Mouse (Mus musculus) hindbrain, embryonic 11.5 days (tissue): Measurements from ENCODE around the gene Soat2. TPM values are rescaled to one million over a fixed set of nuclear protein-coding genes. Genes with fewer than 3 reads are reported as not detected.

Source experiments
- ATAC-seq: fragments of 200-750 bp; cut with Nextera tagmentation; 2 replicates; pipeline ENCODE4 v1.8.0; 2017; ENCODE audit warnings: mild to moderate bottlenecking, moderate TSS enrichment, moderate library complexity; ENCODE audit not compliant: low FRiP score
- DNase-seq: peaks from one replicate; pipeline ENCODE4 v3.0.0-alpha.2; 2015; ENCODE audit warnings: low spot score
- H3K27ac ChIP-seq: fragments of 300-500 bp; sonication (generic); 2 replicates; pipeline ENCODE4 v1.5.1; 2014; ENCODE audit warnings: mild to moderate bottlenecking, low read depth, low read length
- H3K27me3 ChIP-seq: fragments of 300-500 bp; sonication (generic); 2 replicates; pipeline ENCODE4 v1.6.1; 2014; ENCODE audit warnings: mild to moderate bottlenecking, low read length, moderate library complexity, mixed read lengths; ENCODE audit not compliant: control insufficient read depth, insufficient read depth
- H3K36me3 ChIP-seq: fragments of 300-500 bp; sonication (generic); 2 replicates; pipeline ENCODE4 v1.6.1; 2014; ENCODE audit warnings: mild to moderate bottlenecking, low read length, moderate library complexity, mixed read lengths; ENCODE audit not compliant: control insufficient read depth, insufficient read depth
- H3K4me1 ChIP-seq: fragments of 300-500 bp; sonication (generic); replicated peaks from 2 replicates; pipeline ENCODE4 v1.6.1; 2014; ENCODE audit warnings: low read length, mixed read lengths; ENCODE audit not compliant: control insufficient read depth, insufficient read depth
- H3K4me2 ChIP-seq: fragments of 300-500 bp; sonication (generic); replicated peaks from 2 replicates; pipeline ENCODE4 v1.6.1; 2014; ENCODE audit warnings: mild to moderate bottlenecking, low read depth, low read length
- H3K4me3 ChIP-seq: fragments of 300-500 bp; sonication (generic); 2 replicates; pipeline ENCODE4 v1.5.1; 2014; ENCODE audit warnings: low read depth, low read length
- H3K9ac ChIP-seq: fragments of 300-500 bp; sonication (generic); 2 replicates; pipeline ENCODE4 v1.6.1; 2014; ENCODE audit warnings: low read depth, low read length
- H3K9me3 ChIP-seq: fragments of 300-500 bp; sonication (generic); 2 replicates; pipeline ENCODE4 v1.6.1; 2016; ENCODE audit warnings: low read length; ENCODE audit not compliant: control insufficient read depth
- WGBS: fragments of 180-500 bp; shearing (Covaris S2); extraction: QIAGEN DNeasy Blood & Tissue Kit; methylation state at CpG from one replicate; pipeline ENCODE4 v1.1.7; 2014; 5-methylcytosine and 5-hydroxymethylcytosine counted together
- polyA plus RNA-seq: library from polyadenylated mRNA; unstranded; fragments of >200 nt; fragmentation: Nextera tagmentation; extraction: Ambion mirVana; gene quantifications from 2 replicates; pipeline ENCODE4 v1.2.1, GENCODE M21; 2014

Soat2 gene
- polyA plus RNA-seq, 1 experiment from 2014 or later: 0.17 TPM

- no peak overlapping the region for H3K9ac ChIP-seq
- ATAC-seq (no peak), DNase-seq (no peak)
- H3K27ac ChIP-seq: no peak overlapping the region
- H3K4me1 ChIP-seq: no peaks in the 10 kb centered on the region
- H3K27me3 ChIP-seq: no peaks in the 10 kb centered on the region
- 84% methylated on average over 10 of the region's 11 CpGs for WGBS
- no peak overlapping the region for H3K4me3 ChIP-seq
- no peaks in the 10 kb centered on the region for H3K9me3 ChIP-seq
- H3K36me3 ChIP-seq: no peaks in the 10 kb centered on the region
- H3K4me2 ChIP-seq: no peak overlapping the region
Measured at GRCm38 (mm10) chr15:102186239-102186638, 35.9 kb downstream of the Soat2 start.

DNA sequence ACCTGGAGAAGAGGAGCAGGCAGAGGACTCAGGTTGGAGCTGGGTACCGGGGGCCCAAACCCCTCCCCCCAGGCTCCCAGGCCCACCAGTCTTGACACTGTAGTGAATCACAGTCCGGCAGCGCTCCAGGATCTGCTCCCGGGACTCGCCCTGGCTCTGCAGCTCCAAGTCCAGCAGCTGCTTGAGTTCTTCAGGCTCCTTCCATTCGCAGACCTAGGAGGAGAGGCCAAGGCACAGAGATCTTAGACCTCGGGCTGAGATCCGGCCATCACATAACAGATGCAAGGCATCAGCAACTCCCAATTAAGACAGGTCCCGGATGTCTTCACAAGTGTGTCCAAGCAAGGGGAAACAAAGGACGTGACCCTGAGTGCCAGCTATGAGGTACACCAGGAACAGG lies 37.8 kb downstream of the Soat2 start:
- WGBS: 88% methylated on average over 10 of the region's 10 CpGs
- no peak overlapping the region for H3K4me2 ChIP-seq
- H3K27me3 ChIP-seq: no peaks in the 10 kb centered on the region
- no peak overlapping the region for H3K27ac ChIP-seq
- no peak overlapping the region for H3K9ac ChIP-seq
- no peak overlapping the region for H3K4me3 ChIP-seq
- no peaks in the 10 kb centered on the region for H3K36me3 ChIP-seq
- DNase-seq (no peak), ATAC-seq (no peak)
- H3K4me1 ChIP-seq: no peaks in the 10 kb centered on the region
- no peaks in the 10 kb centered on the region for H3K9me3 ChIP-seq

- H3K27me3 ChIP-seq: no peaks in the 10 kb centered on the region
- H3K4me3 ChIP-seq: no peak overlapping the region
- H3K36me3 ChIP-seq: no peaks in the 10 kb centered on the region
- ATAC-seq: no peak
- DNase-seq: no peak
- H3K9me3 ChIP-seq: no peaks in the 10 kb centered on the region
- no peak overlapping the region for H3K9ac ChIP-seq
- H3K4me1 ChIP-seq: no peaks in the 10 kb centered on the region
- 71% methylated on average over 6 of the region's 6 CpGs for WGBS
- no peak overlapping the region for H3K4me2 ChIP-seq
- H3K27ac ChIP-seq: no peak overlapping the region
Measured at GRCm38 (mm10) chr15:102188883-102189282, 38.6 kb downstream of the Soat2 start.

GRCm38 (mm10) chr15:102191699-102192098 lies 41.4 kb downstream of the Soat2 start:
- Histone ChIP-seq H3K9me3 (no peaks in the 10 kb centered on the region), H3K9ac (no peak overlapping the region), H3K36me3 (no peaks in the 10 kb centered on the region), H3K27ac (no peak overlapping the region), H3K27me3 (no peaks in the 10 kb centered on the region), H3K4me2 (no peak overlapping the region), H3K4me1 (no peaks in the 10 kb centered on the region), H3K4me3 (no peak overlapping the region)
- no peak for ATAC-seq
- DNase-seq: no peak
- 69% methylated on average over 7 of the region's 7 CpGs for WGBS

DNA sequence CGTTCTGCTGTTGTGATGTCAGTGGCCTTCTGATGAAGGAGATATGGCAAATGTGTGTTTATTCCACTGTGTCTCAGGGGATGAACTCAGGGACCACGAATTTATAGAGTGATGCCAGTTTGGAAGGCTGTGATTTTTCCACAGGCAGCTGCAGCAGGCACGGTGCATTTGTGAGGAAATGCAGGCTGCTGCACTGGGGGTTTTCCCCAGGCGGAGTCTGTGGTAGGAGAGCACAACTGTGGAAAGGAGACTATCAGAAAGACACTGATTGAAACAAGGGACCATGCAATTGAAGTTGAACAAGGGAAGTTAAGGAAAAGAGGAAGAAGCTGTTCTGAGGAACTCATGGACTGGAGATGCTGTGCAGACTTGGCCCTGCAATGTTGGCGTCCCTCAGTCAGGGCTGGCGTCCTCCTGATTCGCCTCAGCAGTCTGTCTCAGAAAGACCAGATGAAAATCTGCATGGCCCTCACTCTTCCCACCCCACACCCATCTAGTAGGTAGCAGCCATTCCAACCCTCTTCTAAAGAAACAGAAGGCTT lies 42.0 kb downstream of the Soat2 start:
- no peak overlapping the region for H3K4me3 ChIP-seq
- no peaks in the 10 kb centered on the region for H3K4me1 ChIP-seq
- no peaks in the 10 kb centered on the region for H3K9me3 ChIP-seq
- no peaks in the 10 kb centered on the region for H3K27me3 ChIP-seq
- no peak overlapping the region for H3K9ac ChIP-seq
- ATAC-seq (no peak), DNase-seq (no peak)
- no peak overlapping the region for H3K4me2 ChIP-seq
- H3K36me3 ChIP-seq: no peaks in the 10 kb centered on the region
- no peak overlapping the region for H3K27ac ChIP-seq
- WGBS: 81% methylated on average over 7 of the region's 7 CpGs

DNA sequence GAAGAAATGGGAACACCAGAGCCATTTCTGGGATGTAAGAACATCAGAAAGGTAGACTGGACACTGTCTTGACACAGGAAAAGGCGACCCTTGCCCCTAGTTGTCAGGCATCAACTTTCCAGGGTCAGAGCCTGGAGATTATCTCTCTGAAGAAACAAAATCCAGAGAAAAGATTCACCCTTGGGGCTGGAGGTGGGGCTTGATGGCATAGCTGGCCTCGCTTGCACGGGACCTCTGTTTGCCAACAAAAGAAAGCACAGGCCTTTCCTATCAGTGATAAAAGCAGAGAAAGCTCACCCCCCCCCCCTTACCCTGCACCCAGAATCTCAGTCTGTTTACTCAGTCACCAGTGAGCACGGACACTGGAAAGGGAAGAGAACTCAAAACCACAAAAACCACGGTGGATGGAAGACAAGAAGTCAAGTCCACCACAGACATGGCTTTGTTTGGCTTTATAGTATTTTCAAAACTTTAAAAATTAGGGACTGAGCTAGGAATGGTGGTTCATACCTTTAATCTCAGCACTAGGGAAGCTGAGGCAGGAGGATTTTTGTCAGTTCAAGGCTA lies 42.6 kb downstream of the Soat2 start:
- H3K4me3 ChIP-seq: no peak overlapping the region
- H3K27me3 ChIP-seq: no peaks in the 10 kb centered on the region
- no peaks in the 10 kb centered on the region for H3K4me1 ChIP-seq
- WGBS: 60% methylated on average over 5 of the region's 5 CpGs
- H3K4me2 ChIP-seq: no peak overlapping the region
- H3K9ac ChIP-seq: no peak overlapping the region
- DNase-seq: no peak
- no peak overlapping the region for H3K27ac ChIP-seq
- ATAC-seq: no peak
- no peaks in the 10 kb centered on the region for H3K9me3 ChIP-seq
- H3K36me3 ChIP-seq: no peaks in the 10 kb centered on the region

GRCm38 (mm10) chr15:102193652-102194051 lies 43.3 kb downstream of the Soat2 start:
- Histone ChIP-seq H3K27ac (no peak overlapping the region), H3K9ac (no peak overlapping the region), H3K4me3 (no peak overlapping the region), H3K4me2 (no peak overlapping the region), H3K36me3 (no peaks in the 10 kb centered on the region), H3K4me1 (no peaks in the 10 kb centered on the region), H3K27me3 (no peaks in the 10 kb centered on the region), H3K9me3 (no peaks in the 10 kb centered on the region)
- ATAC-seq: no peak
- no peak for DNase-seq
- WGBS: 92% methylated on average over 4 of the region's 4 CpGs

GRCm38 (mm10) chr15:102194439-102194838 lies 44.1 kb downstream of the Soat2 start:
- no peaks in the 10 kb centered on the region for H3K4me1 ChIP-seq
- 87% methylated on average over 4 of the region's 4 CpGs for WGBS
- H3K9ac ChIP-seq: no peak overlapping the region
- no peak overlapping the region for H3K27ac ChIP-seq
- ATAC-seq (no peak), DNase-seq (no peak)
- no peaks in the 10 kb centered on the region for H3K36me3 ChIP-seq
- no peaks in the 10 kb centered on the region for H3K9me3 ChIP-seq
- H3K27me3 ChIP-seq: no peaks in the 10 kb centered on the region
- no peak overlapping the region for H3K4me2 ChIP-seq
- no peak overlapping the region for H3K4me3 ChIP-seq

GRCm38 (mm10) chr15:102195373-102195772 lies 45.0 kb downstream of the Soat2 start:
- no peak for DNase-seq

More at GRCm38 (mm10) chr15:102195373-102195772, 45.0 kb downstream of the Soat2 start:
- H3K9ac ChIP-seq: no peak overlapping the region
- H3K27me3 ChIP-seq: no peaks in the 10 kb centered on the region
- H3K4me1 ChIP-seq: no peaks in the 10 kb centered on the region
- no peak overlapping the region for H3K4me3 ChIP-seq
- no peak overlapping the region for H3K27ac ChIP-seq
- H3K9me3 ChIP-seq: no peaks in the 10 kb centered on the region
- no peak overlapping the region for H3K4me2 ChIP-seq
- WGBS: 93% methylated on average over 4 of the region's 4 CpGs
- no peaks in the 10 kb centered on the region for H3K36me3 ChIP-seq
- no peak for ATAC-seq
